Mouse (Mus musculus) neural tube, embryonic 11.5 days (tissue): ENCODE measurements around the gene Htra3. TPM values are rescaled to one million over a fixed set of nuclear protein-coding genes. Genes with fewer than 3 reads are reported as not detected.
A peak's percentile ranks its signal among the peaks of the same experiment; 100 is the strongest.

ENCODE experiments used
- ATAC-seq: fragments of 200-750 bp; cut with Nextera tagmentation; 2 replicates; pipeline ENCODE4 v1.8.0; 2017; ENCODE audit warnings: moderate number of reproducible peaks, mild to moderate bottlenecking, moderate TSS enrichment, moderate library complexity; ENCODE audit not compliant: insufficient read depth, low FRiP score, low TSS enrichment
- DNase-seq: peaks from one replicate; pipeline ENCODE4 v3.0.0-alpha.2; 2015; ENCODE audit warnings: low spot score
- H3K27ac ChIP-seq: fragments of 300-500 bp; sonication (generic); 2 replicates; pipeline ENCODE4 v1.5.1; 2014; ENCODE audit warnings: low read depth, mild to moderate bottlenecking, low read length
- H3K27me3 ChIP-seq: fragments of 300-500 bp; sonication (generic); 2 replicates; pipeline ENCODE4 v1.6.1; 2014; ENCODE audit warnings: mild to moderate bottlenecking, low read length, mixed read lengths; ENCODE audit not compliant: control insufficient read depth, insufficient read depth
- H3K36me3 ChIP-seq: fragments of 300-500 bp; sonication (generic); 2 replicates; pipeline ENCODE4 v1.6.1; 2014; ENCODE audit warnings: mild to moderate bottlenecking, low read length, moderate library complexity, mixed read lengths; ENCODE audit not compliant: control insufficient read depth, insufficient read depth
- H3K4me1 ChIP-seq: fragments of 300-500 bp; sonication (generic); 2 replicates; pipeline ENCODE4 v1.6.1; 2014; ENCODE audit warnings: low read length, mixed read lengths; ENCODE audit not compliant: control insufficient read depth, insufficient read depth
- H3K4me2 ChIP-seq: fragments of 300-500 bp; sonication (generic); 2 replicates; pipeline ENCODE4 v1.6.1; 2014; ENCODE audit warnings: low read depth, mild to moderate bottlenecking, moderate library complexity
- H3K4me3 ChIP-seq: fragments of 300-500 bp; sonication (generic); 2 replicates; pipeline ENCODE4 v1.5.1; 2014; ENCODE audit warnings: low read depth, low read length
- H3K9ac ChIP-seq: fragments of 300-500 bp; sonication (generic); 2 replicates; pipeline ENCODE4 v1.6.1; 2014; ENCODE audit warnings: mild to moderate bottlenecking, low read length
- H3K9me3 ChIP-seq: fragments of 300-500 bp; sonication (generic); 2 replicates; pipeline ENCODE4 v1.6.1; 2016; ENCODE audit warnings: low read length; ENCODE audit not compliant: control insufficient read depth
- WGBS: fragments of 180-500 bp; shearing (Covaris S2); extraction: QIAGEN DNeasy Blood & Tissue Kit; methylation state at CpG from one replicate; pipeline ENCODE4 v1.1.7; 2014; 5-methylcytosine and 5-hydroxymethylcytosine counted together
- polyA plus RNA-seq: library from polyadenylated mRNA; unstranded; fragments of >200 nt; fragmentation: Nextera tagmentation; extraction: Ambion mirVana; gene quantifications from 2 replicates; pipeline ENCODE4 v1.2.1, GENCODE M21; 2014

The Htra3 gene
- polyA plus RNA-seq, 1 experiment from 2014 or later: 7.5 TPM

- Histone ChIP-seq H3K4me3 (no peak overlapping the region), H3K4me2 (no peak overlapping the region), H3K4me1 (no peaks in the 10 kb centered on the region), H3K9ac (no peak overlapping the region), H3K9me3 (no peaks in the 10 kb centered on the region), H3K27ac (no peak overlapping the region), H3K27me3 (no peaks in the 10 kb centered on the region), H3K36me3 (no peaks in the 10 kb centered on the region)
- ATAC-seq (no peak), DNase-seq (no peak)
- WGBS: 89% methylated on average over 1 of the region's 1 CpGs
Measured at GRCm38 (mm10) chr5:35719880-35720279, 40.3 kb upstream of the Htra3 start.

GRCm38 (mm10) chr5:35719343-35719742, 39.8 kb upstream of the Htra3 start:
- H3K9me3 ChIP-seq: no peaks in the 10 kb centered on the region
- no peaks in the 10 kb centered on the region for H3K27me3 ChIP-seq
- no peaks in the 10 kb centered on the region for H3K36me3 ChIP-seq
- no peak overlapping the region for H3K4me2 ChIP-seq
- no peaks in the 10 kb centered on the region for H3K4me1 ChIP-seq
- DNase-seq: no peak
- no peak overlapping the region for H3K27ac ChIP-seq
- ATAC-seq: no peak
- H3K9ac ChIP-seq: no peak overlapping the region
- H3K4me3 ChIP-seq: no peak overlapping the region

- Histone ChIP-seq H3K27ac (no peak overlapping the region), H3K4me1 (no peaks in the 10 kb centered on the region), H3K9ac (no peak overlapping the region), H3K27me3 (no peaks in the 10 kb centered on the region), H3K4me2 (no peak overlapping the region), H3K4me3 (no peak overlapping the region), H3K9me3 (no peaks in the 10 kb centered on the region), H3K36me3 (no peaks in the 10 kb centered on the region)
- DNase-seq: no peak
- no peak for ATAC-seq
- 63% methylated on average over 11 of the region's 11 CpGs for WGBS
Measured at GRCm38 (mm10) chr5:35718817-35719216, 39.2 kb upstream of the Htra3 start.

- DNase-seq (no peak), ATAC-seq (no peak)
- WGBS: 59% methylated on average over 4 of the region's 4 CpGs
Measured at GRCm38 (mm10) chr5:35717946-35718345, 38.4 kb upstream of the Htra3 start.

GRCm38 (mm10) chr5:35717455-35717854, 37.9 kb upstream of the Htra3 start:
- Histone ChIP-seq H3K27me3 (no peaks in the 10 kb centered on the region), H3K9ac (no peak overlapping the region), H3K4me3 (no peak overlapping the region), H3K4me2 (no peak overlapping the region), H3K27ac (no peak overlapping the region), H3K36me3 (no peaks in the 10 kb centered on the region), H3K9me3 (no peaks in the 10 kb centered on the region), H3K4me1 (no peaks in the 10 kb centered on the region)
- no peak for DNase-seq
- WGBS: 92% methylated on average over 5 of the region's 5 CpGs
- ATAC-seq: no peak

More at GRCm38 (mm10) chr5:35717946-35718345, 38.4 kb upstream of the Htra3 start:
- Histone ChIP-seq H3K27ac (no peak overlapping the region), H3K27me3 (no peaks in the 10 kb centered on the region), H3K4me3 (no peak overlapping the region), H3K4me1 (no peaks in the 10 kb centered on the region), H3K9me3 (no peaks in the 10 kb centered on the region), H3K36me3 (no peaks in the 10 kb centered on the region), H3K9ac (no peak overlapping the region), H3K4me2 (no peak overlapping the region)

GRCm38 (mm10) chr5:35713649-35714354, 34.2 kb upstream of the Htra3 start:
- no peak overlapping the region for H3K4me2 ChIP-seq
- no peaks in the 10 kb centered on the region for H3K4me1 ChIP-seq
- H3K9ac ChIP-seq: no peak overlapping the region
- no peaks in the 10 kb centered on the region for H3K9me3 ChIP-seq
- no peak overlapping the region for H3K27ac ChIP-seq
- WGBS: 51% methylated on average over 13 of the region's 13 CpGs
- ATAC-seq (peak; percentile 38; the same call in 1 of the 2 replicates), DNase-seq (peak; percentile 79)
- no peaks in the 10 kb centered on the region for H3K27me3 ChIP-seq
- no peaks in the 10 kb centered on the region for H3K36me3 ChIP-seq
- no peak overlapping the region for H3K4me3 ChIP-seq

GRCm38 (mm10) chr5:35712517-35712916, 32.9 kb upstream of the Htra3 start:
- no peak overlapping the region for H3K9ac ChIP-seq
- no peaks in the 10 kb centered on the region for H3K9me3 ChIP-seq
- no peak overlapping the region for H3K27ac ChIP-seq
- H3K4me1 ChIP-seq: no peaks in the 10 kb centered on the region
- H3K36me3 ChIP-seq: no peaks in the 10 kb centered on the region
- H3K4me3 ChIP-seq: no peak overlapping the region
- no peaks in the 10 kb centered on the region for H3K27me3 ChIP-seq
- ATAC-seq: no peak
- 78% methylated on average over 5 of the region's 5 CpGs for WGBS
- DNase-seq: no peak
- no peak overlapping the region for H3K4me2 ChIP-seq

GRCm38 (mm10) chr5:35710931-35711330, 31.3 kb upstream of the Htra3 start:
- DNase-seq: no peak
- H3K27ac ChIP-seq: no peak overlapping the region
- no peaks in the 10 kb centered on the region for H3K27me3 ChIP-seq
- H3K4me1 ChIP-seq: no peaks in the 10 kb centered on the region
- H3K36me3 ChIP-seq: no peaks in the 10 kb centered on the region
- no peak for ATAC-seq
- H3K4me2 ChIP-seq: no peak overlapping the region
- no peaks in the 10 kb centered on the region for H3K9me3 ChIP-seq
- WGBS: 74% methylated on average over 3 of the region's 3 CpGs
- no peak overlapping the region for H3K9ac ChIP-seq
- no peak overlapping the region for H3K4me3 ChIP-seq

- Histone ChIP-seq H3K4me2 (no peak overlapping the region), H3K4me3 (no peak overlapping the region), H3K27ac (no peak overlapping the region), H3K9ac (no peak overlapping the region), H3K4me1 (no peaks in the 10 kb centered on the region), H3K9me3 (no peaks in the 10 kb centered on the region), H3K27me3 (no peaks in the 10 kb centered on the region), H3K36me3 (no peaks in the 10 kb centered on the region)
- ATAC-seq (no peak), DNase-seq (no peak)
- WGBS: 75% methylated on average over 3 of the region's 3 CpGs
Measured at GRCm38 (mm10) chr5:35710481-35710880, 30.9 kb upstream of the Htra3 start.
